Mouse (Mus musculus): ENCODE data around the gene Dkk2.

Gene Dkk2

GRCm38 (mm10) chr3:132125227-132125740 is 40.2 kb downstream of the Dkk2 start:
- no peak for DNase-seq (ENCODE audit: low spot score in 2 of 2)

GRCm38 (mm10) chr3:132129730-132130274 is 44.7 kb downstream of the Dkk2 start:
- no peak for DNase-seq (ENCODE audit: low spot score in 2 of 2)

GRCm38 (mm10) chr3:132130781-132131180 is 45.7 kb downstream of the Dkk2 start:
- no peak for DNase-seq (ENCODE audit: low spot score in 2 of 2)

- no peak for DNase-seq (ENCODE audit: low spot score in 2 of 2)
Observed at GRCm38 (mm10) chr3:132131939-132132338, 46.8 kb downstream of the Dkk2 start.

- no peak for DNase-seq (ENCODE audit: low spot score in 2 of 2)
Observed at GRCm38 (mm10) chr3:132134502-132134901, 49.4 kb downstream of the Dkk2 start.

GRCm38 (mm10) chr3:132137802-132138378 is 52.8 kb downstream of the Dkk2 start:
- peak; percentile 2 to 3 for DNase-seq (ENCODE audit: low spot score in 2 of 2)

GRCm38 (mm10) chr3:132141031-132141430 is 55.9 kb downstream of the Dkk2 start:
- DNase-seq (ENCODE audit: low spot score in 2 of 2) = no peak

- no peak for DNase-seq (ENCODE audit: low spot score in 2 of 2)
Observed at GRCm38 (mm10) chr3:132149446-132150025, 64.4 kb downstream of the Dkk2 start.

- no peak for DNase-seq (ENCODE audit: low spot score in 2 of 2)
Observed at GRCm38 (mm10) chr3:132158817-132159216, 73.7 kb downstream of the Dkk2 start.

- no peak for DNase-seq (ENCODE audit: low spot score in 2 of 2)
Observed at GRCm38 (mm10) chr3:132168911-132169310, 83.8 kb downstream of the Dkk2 start.

GRCm38 (mm10) chr3:132186888-132187552 is 101.9 kb downstream of the Dkk2 start:
- DNase-seq (ENCODE audit: low spot score in 2 of 2) = no peak

GRCm38 (mm10) chr3:132201950-132202349 is 116.9 kb downstream of the Dkk2 start:
- no peak for DNase-seq (ENCODE audit: low spot score in 2 of 2)

GRCm38 (mm10) chr3:132202665-132203064 is 117.6 kb downstream of the Dkk2 start:
- DNase-seq (ENCODE audit: low spot score in 2 of 2) = no peak

GRCm38 (mm10) chr3:132207469-132207868 is 122.4 kb downstream of the Dkk2 start:
- peak; percentile 5 to 11 for DNase-seq (ENCODE audit: low spot score in 2 of 2)

- DNase-seq (ENCODE audit: low spot score in 2 of 2) = no peak
Observed at GRCm38 (mm10) chr3:132211260-132211659, 126.2 kb downstream of the Dkk2 start.

GRCm38 (mm10) chr3:132219977-132220487 is 134.9 kb downstream of the Dkk2 start:
- DNase-seq (ENCODE audit: low spot score in 2 of 2) = no peak

- DNase-seq (ENCODE audit: low spot score in 2 of 2) = no peak
Observed at GRCm38 (mm10) chr3:132227622-132228021, 142.5 kb downstream of the Dkk2 start.
